Mouse (Mus musculus) heart, embryonic 14.5 days (tissue): ENCODE measurements around the gene Pkd1l2. TPM values are rescaled to one million over a fixed set of nuclear protein-coding genes. Genes with fewer than 3 reads are reported as not detected.
A peak's percentile ranks its signal among the peaks of the same experiment; 100 is the strongest.

Experiments
- ATAC-seq: fragments of 200-750 bp; cut with Nextera tagmentation; 2 replicates; pipeline ENCODE4 v1.8.0; 2017; ENCODE audit warnings: low read depth, moderate TSS enrichment; ENCODE audit not compliant: insufficient number of reproducible peaks, insufficient read depth, low FRiP score
- H3K27ac ChIP-seq, 2 experiments: fragments of 200-500 bp in 1 of 2; fragments of 300-500 bp in 1 of 2; sonication (generic) in 1 of 2; replicated peaks in 1 of 2; 2 replicates each; pipeline ENCODE4 v1.5.1; 2012 to 2014; ENCODE audit warnings: low read depth in 2 of 2, low read length in 2 of 2, control low read depth in 1 of 2, mild to moderate bottlenecking in 1 of 2, mixed read lengths in 1 of 2; ENCODE audit not compliant: control insufficient read depth in 1 of 2, insufficient read depth in 1 of 2
- H3K27me3 ChIP-seq: fragments of 300-500 bp; sonication (generic); 2 replicates; pipeline ENCODE4 v1.6.1; 2014; ENCODE audit warnings: mild to moderate bottlenecking, low read length, control low read depth; ENCODE audit not compliant: control insufficient read depth, insufficient read depth
- H3K36me3 ChIP-seq: fragments of 300-500 bp; sonication (generic); 2 replicates; pipeline ENCODE4 v1.6.1; 2014; ENCODE audit warnings: mild to moderate bottlenecking, control low read depth, low read length, mixed read lengths; ENCODE audit not compliant: control insufficient read depth, insufficient read depth
- H3K4me1 ChIP-seq, 2 experiments: fragments of 200-500 bp in 1 of 2; fragments of 300-500 bp in 1 of 2; sonication (generic) in 1 of 2; 2 replicates each; pipeline ENCODE4 v1.6.1; 2012 to 2014; ENCODE audit warnings: low read length in 2 of 2, control low read depth in 1 of 2, mixed read lengths in 1 of 2; ENCODE audit not compliant: control insufficient read depth in 2 of 2, insufficient read depth in 2 of 2
- H3K4me2 ChIP-seq: fragments of 300-500 bp; sonication (generic); 2 replicates; pipeline ENCODE4 v1.6.1; 2014; ENCODE audit warnings: mild to moderate bottlenecking, low read length
- H3K4me3 ChIP-seq, 2 experiments: fragments of 200-500 bp in 1 of 2; fragments of 300-500 bp in 1 of 2; sonication (generic) in 1 of 2; 2 replicates each; pipeline ENCODE4 v1.5.1; 2012 to 2014; ENCODE audit warnings: low read length in 2 of 2, mild to moderate bottlenecking in 2 of 2, control low read depth in 1 of 2, low read depth in 1 of 2, moderate library complexity in 1 of 2; ENCODE audit not compliant: control insufficient read depth in 1 of 2, insufficient read depth in 1 of 2
- H3K9ac ChIP-seq: fragments of 300-500 bp; sonication (generic); 2 replicates; pipeline ENCODE4 v1.6.1; 2014; ENCODE audit warnings: mild to moderate bottlenecking, low read length
- H3K9me3 ChIP-seq: fragments of 300-500 bp; sonication (generic); 2 replicates; pipeline ENCODE4 v1.6.1; 2016; ENCODE audit warnings: low read length, control low read depth; ENCODE audit not compliant: control insufficient read depth
- WGBS: fragments of 180-500 bp; shearing (Covaris S2); extraction: QIAGEN DNeasy Blood & Tissue Kit; methylation state at CpG from one replicate; pipeline ENCODE4 v1.1.7; 2014; 5-methylcytosine and 5-hydroxymethylcytosine counted together
- polyA plus RNA-seq: library from polyadenylated mRNA; unstranded; fragments of >200 nt; fragmentation: Nextera tagmentation; extraction: Ambion mirVana; gene quantifications from 2 replicates; pipeline ENCODE4 v1.2.1, GENCODE M21; 2014

Pkd1l2 gene
- polyA plus RNA-seq, 1 experiment from 2014 or later: 0.14 TPM

DNA sequence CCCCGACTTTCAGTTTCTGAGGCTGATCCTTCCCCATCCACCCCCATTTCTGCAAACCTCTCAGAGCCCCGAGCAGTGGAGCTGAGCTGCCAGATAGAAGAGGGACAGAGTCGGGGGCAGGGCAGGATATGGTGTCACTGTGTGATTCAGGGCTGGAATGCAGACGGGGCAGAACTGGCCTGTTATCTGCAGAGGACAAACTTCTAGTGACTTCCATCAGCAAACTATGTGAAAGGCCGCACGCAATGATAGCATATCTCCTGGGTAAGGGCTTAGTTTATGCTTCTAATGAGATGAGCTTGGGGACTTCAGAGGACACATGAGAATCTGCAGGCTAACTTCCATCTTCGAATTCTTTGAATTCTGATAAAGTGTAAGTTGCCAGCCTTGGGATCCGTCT is 3.3 kb upstream of the Pkd1l2 start:
- Histone ChIP-seq H3K36me3 (no peaks in the 10 kb centered on the region), H3K27ac (peak overlapping the region in 1 of 2 experiments; percentile 35; a peak in 3 of 4 replicates), H3K9me3 (no peaks in the 10 kb centered on the region), H3K4me2 (peak overlapping the region; percentile 37), H3K4me1 (peaks cover 22 to 36% of the 10 kb centered on the region in 2 experiments), H3K27me3 (no peaks in the 10 kb centered on the region), H3K9ac (peak overlapping the region; percentile 22; the same call in 1 of the 2 replicates), H3K4me3 (no peak overlapping the region)
- peak; percentile 75; the same call in 1 of the 2 replicates for ATAC-seq
- 5% methylated on average over 8 of the region's 8 CpGs for WGBS

DNA sequence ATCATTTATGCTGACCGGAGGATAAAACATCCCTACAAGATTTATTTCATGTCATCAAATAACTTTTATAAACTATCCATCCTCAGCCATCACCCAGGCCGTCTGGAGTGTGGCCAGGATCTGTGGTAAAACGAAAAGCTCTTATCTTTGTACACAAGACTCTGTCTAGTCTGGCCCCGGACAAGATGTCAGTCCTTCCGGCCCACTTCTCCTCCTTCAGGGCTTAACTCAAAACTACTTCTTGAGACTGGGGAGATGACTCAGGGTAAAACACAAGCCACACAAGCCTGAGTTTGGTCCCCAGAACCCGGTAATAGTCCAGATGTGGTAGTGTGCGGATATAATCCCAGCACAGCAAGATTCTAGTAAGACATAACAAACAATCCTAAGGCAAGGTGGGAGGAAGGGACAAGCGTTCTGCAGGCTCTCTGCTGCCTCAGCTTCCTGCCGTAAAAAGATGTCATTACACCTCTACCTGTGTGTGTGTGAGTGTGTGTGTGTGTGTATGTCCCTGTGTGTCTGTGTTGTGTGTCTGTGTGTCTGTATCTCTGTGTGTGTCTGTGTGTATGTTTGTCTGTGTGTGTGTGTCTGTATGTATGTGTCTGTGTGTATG is 804 bp upstream of the Pkd1l2 start:
- WGBS: 39% methylated on average over 9 of the region's 9 CpGs

GRCm38 (mm10) chr8:117079652-117080051 is 2.6 kb downstream of the Pkd1l2 start:
- no peak overlapping the region for H3K9ac ChIP-seq
- ATAC-seq: no peak
- no peaks in the 10 kb centered on the region for H3K36me3 ChIP-seq
- H3K27ac ChIP-seq: no peak overlapping the region
- 87% methylated on average over 14 of the region's 14 CpGs for WGBS
- H3K27me3 ChIP-seq: no peaks in the 10 kb centered on the region; the same call in 1 of the 2 replicates
- H3K4me3 ChIP-seq: no peak overlapping the region
- H3K4me1 ChIP-seq: peaks cover 7 to 18% of the 10 kb centered on the region in 2 experiments
- H3K4me2 ChIP-seq: no peak overlapping the region
- no peaks in the 10 kb centered on the region for H3K9me3 ChIP-seq

More for the DNA sequence above, 804 bp upstream of the Pkd1l2 start:
- H3K36me3 ChIP-seq: no peaks in the 10 kb centered on the region
- H3K4me3 ChIP-seq: no peak overlapping the region
- no peak overlapping the region for H3K27ac ChIP-seq
- ATAC-seq: no peak
- no peak overlapping the region for H3K4me2 ChIP-seq
- no peaks in the 10 kb centered on the region for H3K9me3 ChIP-seq
- no peaks in the 10 kb centered on the region for H3K27me3 ChIP-seq
- peaks cover 22 to 36% of the 10 kb centered on the region in 2 experiments for H3K4me1 ChIP-seq
- H3K9ac ChIP-seq: no peak overlapping the region

DNA sequence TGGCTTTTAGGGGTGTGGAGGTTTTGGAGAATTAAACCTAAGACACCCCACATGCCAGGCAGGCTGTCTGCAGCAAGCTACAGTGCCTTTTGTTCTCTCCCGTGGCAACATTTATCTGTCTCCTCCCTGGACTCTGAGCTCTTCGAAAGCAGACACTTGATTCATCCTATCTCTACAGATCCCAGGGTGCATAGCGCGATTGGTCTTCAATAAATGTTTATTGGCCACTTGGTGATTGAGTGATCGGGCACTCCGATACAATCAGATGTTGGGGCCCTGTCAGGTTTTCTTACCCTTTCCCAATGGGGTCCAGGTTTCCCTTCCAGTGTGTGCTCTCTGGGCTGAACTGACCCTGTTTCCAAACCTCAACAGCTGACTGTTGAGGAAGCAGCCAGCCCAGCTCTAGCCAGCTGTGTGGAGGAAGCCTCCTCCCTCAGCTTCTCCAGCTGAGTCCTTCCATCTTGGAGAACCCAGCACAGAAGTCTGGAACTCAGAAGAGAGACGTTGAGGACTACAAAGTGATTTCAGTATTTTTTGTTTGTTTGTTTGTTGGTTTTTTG is 3.8 kb downstream of the Pkd1l2 start:
- H3K4me2 ChIP-seq: no peak overlapping the region
- ATAC-seq: no peak
- WGBS: 73% methylated on average over 7 of the region's 7 CpGs

GRCm38 (mm10) chr8:117074350-117075182 is 7.7 kb downstream of the Pkd1l2 start:
- H3K36me3 ChIP-seq: no peaks in the 10 kb centered on the region
- no peak overlapping the region for H3K4me2 ChIP-seq
- H3K9ac ChIP-seq: no peak overlapping the region
- H3K9me3 ChIP-seq: no peaks in the 10 kb centered on the region
- no peak overlapping the region for H3K27ac ChIP-seq
- no peaks in the 10 kb centered on the region; the same call in 1 of the 2 replicates for H3K27me3 ChIP-seq
- WGBS: 49% methylated on average over 10 of the region's 10 CpGs
- no peak for ATAC-seq
- no peak overlapping the region for H3K4me3 ChIP-seq
- 0 out of 4 replicates have a peak, but pooled peaks cover 0 to 2% of the 10 kb centered on the region in 2 experiments for H3K4me1 ChIP-seq

More for the DNA sequence above, 3.8 kb downstream of the Pkd1l2 start:
- no peak overlapping the region for H3K27ac ChIP-seq
- H3K4me3 ChIP-seq: no peak overlapping the region
- peaks cover 2 to 8% of the 10 kb centered on the region in 2 experiments; a peak in 1 of 4 replicates for H3K4me1 ChIP-seq
- H3K36me3 ChIP-seq: no peaks in the 10 kb centered on the region
- no peaks in the 10 kb centered on the region; the same call in 1 of the 2 replicates for H3K27me3 ChIP-seq
- H3K9ac ChIP-seq: no peak overlapping the region
- no peaks in the 10 kb centered on the region for H3K9me3 ChIP-seq

- Histone ChIP-seq H3K4me2 (no peak overlapping the region), H3K36me3 (no peaks in the 10 kb centered on the region), H3K4me1 (0 out of 4 replicates have a peak, but pooled peaks cover 0 to 2% of the 10 kb centered on the region in 2 experiments), H3K27me3 (no peaks in the 10 kb centered on the region; the same call in 1 of the 2 replicates), H3K4me3 (no peak overlapping the region), H3K27ac (no peak overlapping the region), H3K9me3 (no peaks in the 10 kb centered on the region), H3K9ac (no peak overlapping the region)
- WGBS: 89% methylated on average over 1 of the region's 1 CpGs
- no peak for ATAC-seq
These were observed 12.5 kb downstream of the Pkd1l2 start for GRCm38 (mm10) chr8:117069708-117070107.

- Histone ChIP-seq H3K27me3 (no peaks in the 10 kb centered on the region; the same call in 1 of the 2 replicates), H3K9ac (no peak overlapping the region), H3K4me1 (no peaks in the 10 kb centered on the region), H3K27ac (no peak overlapping the region), H3K4me3 (no peak overlapping the region), H3K36me3 (no peaks in the 10 kb centered on the region), H3K4me2 (no peak overlapping the region), H3K9me3 (no peaks in the 10 kb centered on the region)
- WGBS: 70% methylated on average over 13 of the region's 13 CpGs
- no peak for ATAC-seq
These were observed 14.0 kb downstream of the Pkd1l2 start for GRCm38 (mm10) chr8:117068294-117068693.
